Mouse (Mus musculus) myocyte (in vitro differentiated cells): ENCODE measurements around the gene Lfng.

Experiments
- CEBPB ChIP-seq: IDR thresholded peaks from 2 replicates; pipeline ENCODE4 v1.6.1; 2011; ENCODE audit warnings: mild to moderate bottlenecking, moderate library complexity; ENCODE audit not compliant: poor library complexity, insufficient read depth, severe bottlenecking
- MAX ChIP-seq: IDR thresholded peaks from one replicate; pipeline ENCODE4 v1.6.1; 2011; ENCODE audit warnings: low read depth, mild to moderate bottlenecking, control low read depth
- MYOG ChIP-seq, 3 experiments: IDR thresholded peaks; one replicate each; pipeline ENCODE4 v1.6.1; 2011; ENCODE audit warnings: control low read depth in 2 of 3, low read depth in 2 of 3, mild to moderate bottlenecking in 2 of 3; ENCODE audit not compliant: insufficient read length in 2 of 3, control insufficient read depth in 1 of 3, insufficient read depth in 1 of 3
- POLR2A ChIP-seq: IDR thresholded peaks from one replicate; pipeline ENCODE4 v1.6.1; 2011; ENCODE audit warnings: low read depth, mild to moderate bottlenecking, control low read depth, moderate library complexity; ENCODE audit not compliant: insufficient read length
- POLR2AphosphoS2 ChIP-seq: IDR thresholded peaks from one replicate; pipeline ENCODE4 v1.6.1; 2011; ENCODE audit warnings: low read depth, control low read depth; ENCODE audit not compliant: insufficient read length
- TCF12 ChIP-seq: IDR thresholded peaks from one replicate; pipeline ENCODE4 v1.6.1; 2011; ENCODE audit warnings: mild to moderate bottlenecking, control low read depth; ENCODE audit not compliant: poor library complexity, insufficient read depth, severe bottlenecking

- TF ChIP-seq POLR2AphosphoS2, result no peak
- TF ChIP-seq CEBPB, result no peak
- TF ChIP-seq POLR2A, result no peak
- no peak for TF ChIP-seq MYOG (IDR thresholded peaks at IDR 0.05; ENCODE audit: control insufficient read depth in 1 of 3, insufficient read depth in 1 of 3, insufficient read length in 2 of 3, low read depth in 2 of 3)
- no peak for TF ChIP-seq TCF12
- TF ChIP-seq MAX, result no peak
Observed at GRCm38 (mm10) chr5:140566271-140566670, 40.8 kb upstream of the Lfng start.
